Mouse (Mus musculus) myocyte (in vitro differentiated cells): Measurements from ENCODE around the gene Ntn5. TPM values are rescaled to one million over a fixed set of nuclear protein-coding genes. Genes with fewer than 3 reads are reported as not detected.
A peak's percentile ranks its signal among the peaks of the same experiment; 100 is the strongest.

Experiments
- H3K27me3 ChIP-seq: one replicate; pipeline ENCODE4 v1.6.1; 2011; ENCODE audit not compliant: control insufficient read depth, insufficient read depth, insufficient read length
- H3K36me3 ChIP-seq: one replicate; pipeline ENCODE4 v1.6.1; 2011; ENCODE audit not compliant: control insufficient read depth, insufficient read depth
- H3K4me2 ChIP-seq: one replicate; pipeline ENCODE4 v1.6.1; 2011; ENCODE audit warnings: low read depth, control low read depth
- H3K4me3 ChIP-seq: one replicate; pipeline ENCODE4 v1.5.1; 2011; ENCODE audit warnings: mild to moderate bottlenecking, control low read depth, moderate library complexity
- H3K79me2 ChIP-seq: one replicate; pipeline ENCODE4 v1.6.1; 2011; ENCODE audit not compliant: control insufficient read depth, insufficient read depth
- H3ac ChIP-seq: one replicate; pipeline ENCODE4 v1.6.1; 2011; ENCODE audit not compliant: control insufficient read depth, insufficient read length
- CEBPB ChIP-seq: IDR thresholded peaks from 2 replicates; pipeline ENCODE4 v1.6.1; 2011; ENCODE audit warnings: mild to moderate bottlenecking, moderate library complexity; ENCODE audit not compliant: poor library complexity, insufficient read depth, severe bottlenecking
- E2F4 ChIP-seq: IDR thresholded peaks from one replicate; pipeline ENCODE4 v1.6.1; 2011; ENCODE audit warnings: mild to moderate bottlenecking, control low read depth, moderate library complexity; ENCODE audit not compliant: insufficient read depth
- MAX ChIP-seq: IDR thresholded peaks from one replicate; pipeline ENCODE4 v1.6.1; 2011; ENCODE audit warnings: low read depth, mild to moderate bottlenecking, control low read depth
- MYOD1 ChIP-seq, 3 experiments: IDR thresholded peaks; one replicate each; pipeline ENCODE4 v1.6.1; 2011; ENCODE audit warnings: control low read depth in 2 of 3, low read depth in 2 of 3, mild to moderate bottlenecking in 2 of 3, moderate library complexity in 1 of 3; ENCODE audit not compliant: insufficient read length in 2 of 3, control insufficient read depth in 1 of 3
- MYOG ChIP-seq, 3 experiments: IDR thresholded peaks; one replicate each; pipeline ENCODE4 v1.6.1; 2011; ENCODE audit warnings: control low read depth in 2 of 3, low read depth in 2 of 3, mild to moderate bottlenecking in 2 of 3; ENCODE audit not compliant: insufficient read length in 2 of 3, control insufficient read depth in 1 of 3, insufficient read depth in 1 of 3
- POLR2A ChIP-seq: IDR thresholded peaks from one replicate; pipeline ENCODE4 v1.6.1; 2011; ENCODE audit warnings: low read depth, mild to moderate bottlenecking, control low read depth, moderate library complexity; ENCODE audit not compliant: insufficient read length
- POLR2AphosphoS2 ChIP-seq: IDR thresholded peaks from one replicate; pipeline ENCODE4 v1.6.1; 2011; ENCODE audit warnings: low read depth, control low read depth; ENCODE audit not compliant: insufficient read length
- REST ChIP-seq: IDR thresholded peaks from one replicate; pipeline ENCODE4 v1.6.1; 2011; ENCODE audit warnings: mild to moderate bottlenecking, control low read depth, moderate library complexity; ENCODE audit not compliant: insufficient read depth, insufficient read length
- SRF ChIP-seq: IDR thresholded peaks from one replicate; pipeline ENCODE4 v1.6.1; 2011; ENCODE audit warnings: low read depth; ENCODE audit not compliant: control insufficient read depth, insufficient read length
- TCF12 ChIP-seq: IDR thresholded peaks from one replicate; pipeline ENCODE4 v1.6.1; 2011; ENCODE audit warnings: mild to moderate bottlenecking, control low read depth; ENCODE audit not compliant: poor library complexity, insufficient read depth, severe bottlenecking
- TCF3 ChIP-seq: IDR thresholded peaks from one replicate; pipeline ENCODE4 v1.6.1; 2011; ENCODE audit warnings: low read depth, control low read depth; ENCODE audit not compliant: insufficient read length
- USF1 ChIP-seq: IDR thresholded peaks from one replicate; pipeline ENCODE4 v1.6.1; 2011; ENCODE audit warnings: low read depth, mild to moderate bottlenecking, control low read depth, moderate library complexity
- polyA plus RNA-seq: library from polyadenylated mRNA; unstranded; fragments of >200 nt; fragmentation: generic; extraction: Trizol; gene quantifications from one replicate; pipeline ENCODE4 v1.2.1, GENCODE M21; 2012; ENCODE audit warnings: missing spikeins

Ntn5 gene
- polyA plus RNA-seq, 1 experiment, result 3.6 TPM

DNA sequence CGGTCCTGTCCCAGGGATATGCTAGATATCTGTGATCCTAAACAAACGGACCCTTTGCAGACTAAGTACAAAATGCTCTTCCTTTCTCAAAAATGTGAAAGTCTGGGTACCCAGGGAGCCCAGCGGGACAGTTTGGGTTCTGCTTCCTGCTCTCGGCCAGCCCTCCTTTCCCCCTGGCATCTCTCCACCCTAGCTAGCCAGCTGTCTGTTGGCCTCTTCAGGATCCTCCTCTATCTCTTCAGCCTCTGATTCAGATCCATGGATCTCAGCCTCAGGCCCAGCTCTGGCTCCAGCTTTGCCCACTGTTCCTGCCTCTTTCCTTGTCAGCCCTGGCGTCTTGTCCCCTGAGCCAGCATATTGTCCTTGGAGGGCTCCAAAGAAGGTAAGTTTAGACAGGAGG lies 41.7 kb upstream of the Ntn5 start:
- Histone ChIP-seq H3K79me2 (no peaks in the 10 kb centered on the region), H3K36me3 (no peaks in the 10 kb centered on the region), H3K27me3 (no peaks in the 10 kb centered on the region), H3K4me2 (peak overlapping the region; percentile 76), H3ac (no peak overlapping the region), H3K4me3 (peak overlapping the region; percentile 6)
- no peak for TF ChIP-seq TCF12
- peak in 1 of 3 experiments; percentile 29 for TF ChIP-seq MYOD1 (IDR thresholded peaks at IDR 0.05; ENCODE audit: control insufficient read depth in 1 of 3, insufficient read length in 2 of 3, low read depth in 2 of 3)
- peak in 1 of 3 experiments; percentile 42 for TF ChIP-seq MYOG (IDR thresholded peaks at IDR 0.05; ENCODE audit: control insufficient read depth in 1 of 3, insufficient read depth in 1 of 3, insufficient read length in 2 of 3, low read depth in 2 of 3)

DNA sequence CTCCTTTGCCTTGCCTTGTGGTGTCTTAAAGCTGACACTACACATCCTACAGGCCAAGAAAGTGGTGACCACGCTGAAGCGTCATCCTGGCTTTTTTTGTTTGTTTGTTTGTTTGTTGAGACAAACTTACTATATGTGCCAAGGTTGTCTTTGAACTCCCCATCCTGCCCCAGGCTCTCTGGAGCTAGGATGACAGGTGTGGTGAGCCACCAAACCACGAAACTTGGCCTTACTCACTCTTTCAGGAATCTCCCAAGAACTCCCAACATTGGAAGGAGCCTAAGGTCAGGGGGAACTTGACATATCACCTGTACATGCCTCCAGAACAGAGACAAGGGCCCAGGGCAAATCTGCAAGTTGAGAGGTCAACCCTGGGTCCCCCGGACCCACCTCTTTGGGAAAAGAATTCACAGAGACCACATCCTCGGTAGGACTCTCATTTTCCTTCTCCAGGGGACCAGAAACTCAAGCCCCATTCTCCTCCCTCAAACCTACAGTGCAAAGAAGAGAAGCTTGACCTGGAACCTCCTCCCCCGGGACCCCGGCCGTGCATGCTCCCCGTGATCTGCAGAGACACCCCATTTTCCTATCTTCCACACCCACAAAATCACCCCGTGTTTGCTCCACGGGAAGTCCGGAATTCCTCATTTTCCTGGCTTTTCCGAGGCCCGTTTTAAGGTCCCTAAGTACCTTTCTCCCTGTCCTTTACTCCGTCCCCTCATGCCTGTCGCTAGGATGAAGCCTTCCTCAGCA lies 41.1 kb upstream of the Ntn5 start:
- Histone ChIP-seq H3K27me3 (no peaks in the 10 kb centered on the region), H3K79me2 (no peaks in the 10 kb centered on the region), H3ac (no peak overlapping the region), H3K36me3 (no peaks in the 10 kb centered on the region), H3K4me3 (peak overlapping the region; percentile 6), H3K4me2 (peak overlapping the region; percentile 76)
- peak in 2 of 3 experiments; percentile 25 to 63 for TF ChIP-seq MYOD1 (IDR thresholded peaks at IDR 0.05; ENCODE audit: control insufficient read depth in 1 of 3, insufficient read length in 2 of 3, low read depth in 2 of 3)
- TF ChIP-seq POLR2AphosphoS2, result no peak
- peak in 2 of 3 experiments; percentile 3 to 57 for TF ChIP-seq MYOG (IDR thresholded peaks at IDR 0.05; ENCODE audit: control insufficient read depth in 1 of 3, insufficient read depth in 1 of 3, insufficient read length in 2 of 3, low read depth in 2 of 3)
- no peak for TF ChIP-seq E2F4
- TF ChIP-seq CEBPB, result no peak
- no peak for TF ChIP-seq TCF12

DNA sequence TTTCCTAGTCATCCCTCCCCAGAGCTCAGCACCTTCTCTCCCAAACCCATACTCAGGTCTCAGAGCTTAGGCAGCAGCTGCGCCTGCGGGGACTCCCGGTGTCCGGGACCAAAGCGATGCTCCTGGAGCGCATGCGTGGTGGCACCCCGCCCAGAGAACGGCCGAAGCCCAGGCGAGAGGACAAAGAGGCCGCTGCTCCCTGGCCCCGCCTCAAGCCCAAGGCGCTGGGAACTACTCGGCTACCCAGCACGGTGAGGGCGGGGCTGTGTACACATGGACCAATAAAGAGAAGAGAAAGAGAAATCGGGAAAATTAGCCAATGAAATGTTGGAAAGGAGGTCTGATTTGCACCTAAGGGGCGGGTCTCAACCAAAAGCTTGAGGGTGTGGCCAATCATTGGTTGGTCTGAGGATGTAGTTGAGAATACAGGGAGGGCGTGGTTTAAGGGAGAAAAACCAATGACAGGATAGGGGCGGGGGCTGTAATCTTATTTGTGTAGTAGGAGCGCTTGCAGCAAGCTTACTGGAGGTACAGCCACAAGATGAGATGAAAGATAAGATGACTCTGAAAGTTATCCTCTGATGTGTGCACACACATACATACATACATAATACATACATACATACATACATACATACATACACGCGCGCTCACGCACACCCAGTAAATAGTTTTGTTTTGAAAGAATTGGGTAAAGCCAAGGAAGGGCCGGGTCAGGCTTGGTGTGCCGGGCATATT lies 40.2 kb upstream of the Ntn5 start:
- Histone ChIP-seq H3K4me3 (peak overlapping the region; percentile 6), H3K36me3 (no peaks in the 10 kb centered on the region), H3K79me2 (no peaks in the 10 kb centered on the region), H3K27me3 (no peaks in the 10 kb centered on the region), H3K4me2 (peak overlapping the region; percentile 76), H3ac (no peak overlapping the region)
- no peak for TF ChIP-seq CEBPB
- TF ChIP-seq SRF, result no peak
- TF ChIP-seq POLR2A, result peak; percentile 36
- peak in 1 of 3 experiments; percentile 29 for TF ChIP-seq MYOD1 (IDR thresholded peaks at IDR 0.05; ENCODE audit: control insufficient read depth in 1 of 3, insufficient read length in 2 of 3, low read depth in 2 of 3)
- peak; percentile 29 for TF ChIP-seq POLR2AphosphoS2
- peak in 1 of 3 experiments; percentile 69 for TF ChIP-seq MYOG (IDR thresholded peaks at IDR 0.05; ENCODE audit: control insufficient read depth in 1 of 3, insufficient read depth in 1 of 3, insufficient read length in 2 of 3, low read depth in 2 of 3)

DNA sequence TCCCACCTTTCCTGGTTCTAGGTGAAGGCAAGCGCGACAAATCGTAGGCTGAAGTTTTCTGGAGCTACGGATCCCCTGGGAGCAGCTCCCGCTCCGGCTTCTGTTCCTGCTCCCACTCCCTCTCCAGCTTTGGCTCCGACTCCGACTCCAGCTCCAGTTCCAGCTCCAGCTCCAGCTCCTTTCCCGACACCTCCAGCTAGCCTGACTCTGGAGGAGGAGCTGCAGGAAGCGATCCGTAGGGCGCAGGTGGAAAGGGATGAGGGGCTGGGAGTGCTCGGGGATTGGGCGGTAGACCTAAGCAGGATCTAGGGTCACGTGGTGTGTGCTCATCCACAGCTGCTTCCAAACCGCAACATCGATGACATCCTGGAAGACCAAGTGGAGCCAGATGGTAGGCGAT lies 39.6 kb upstream of the Ntn5 start:
- TF ChIP-seq USF1, result peak; percentile 11
- TF ChIP-seq MYOD1 (IDR thresholded peaks at IDR 0.05; ENCODE audit: control insufficient read depth in 1 of 3, insufficient read length in 2 of 3, low read depth in 2 of 3), result no peak
- TF ChIP-seq MYOG (IDR thresholded peaks at IDR 0.05; ENCODE audit: control insufficient read depth in 1 of 3, insufficient read depth in 1 of 3, insufficient read length in 2 of 3, low read depth in 2 of 3), result peak in 1 of 3 experiments; percentile 22
- no peak overlapping the region for H3ac ChIP-seq
- H3K36me3 ChIP-seq, result no peaks in the 10 kb centered on the region
- H3K27me3 ChIP-seq, result no peaks in the 10 kb centered on the region
- no peak overlapping the region for H3K4me3 ChIP-seq
- H3K4me2 ChIP-seq, result no peak overlapping the region
- no peaks in the 10 kb centered on the region for H3K79me2 ChIP-seq

DNA sequence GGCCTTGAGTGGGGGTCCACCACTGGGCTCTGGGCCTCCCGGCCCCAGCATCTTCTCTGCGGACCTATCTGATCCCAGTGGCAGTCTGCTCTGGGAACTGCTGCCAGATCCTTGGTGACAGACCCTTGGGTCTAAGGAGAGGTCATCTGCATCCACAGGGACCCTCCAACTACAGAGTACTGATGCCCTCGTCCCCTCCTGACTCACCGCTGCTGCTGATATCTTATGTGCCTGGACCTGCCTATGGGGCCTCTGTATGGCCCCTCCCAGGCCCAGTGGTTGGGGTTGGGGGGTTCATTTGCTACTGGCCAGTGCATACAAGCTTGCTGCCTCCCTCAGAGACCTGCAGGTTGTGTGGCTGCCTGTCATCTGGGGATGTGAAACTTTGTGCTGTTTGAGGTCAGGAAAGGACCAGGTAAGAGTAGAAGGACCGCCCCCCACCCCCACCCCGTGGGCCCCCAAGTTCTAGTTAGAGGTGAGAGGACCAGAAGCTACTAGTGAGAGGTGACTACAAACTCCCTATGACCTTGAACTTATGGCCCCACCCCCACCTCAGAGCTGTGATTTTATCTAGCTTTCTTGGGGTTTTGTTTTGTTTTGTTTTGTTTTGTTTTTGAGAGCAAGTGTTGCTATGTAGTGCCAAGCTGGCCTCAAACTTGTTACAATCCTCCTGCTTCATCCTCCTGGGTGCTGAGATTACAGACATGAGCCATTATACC lies 38.8 kb upstream of the Ntn5 start:
- no peak for TF ChIP-seq TCF3
- no peak for TF ChIP-seq E2F4
- no peak for TF ChIP-seq CEBPB
- no peak for TF ChIP-seq MYOD1 (IDR thresholded peaks at IDR 0.05; ENCODE audit: control insufficient read depth in 1 of 3, insufficient read length in 2 of 3, low read depth in 2 of 3)
- TF ChIP-seq SRF, result no peak
- no peak for TF ChIP-seq MAX
- TF ChIP-seq POLR2A, result no peak
- TF ChIP-seq TCF12, result no peak
- TF ChIP-seq REST, result no peak
- TF ChIP-seq USF1, result no peak
- TF ChIP-seq MYOG (IDR thresholded peaks at IDR 0.05; ENCODE audit: control insufficient read depth in 1 of 3, insufficient read depth in 1 of 3, insufficient read length in 2 of 3, low read depth in 2 of 3), result no peak
- no peak for TF ChIP-seq POLR2AphosphoS2
- Histone ChIP-seq H3ac (no peak overlapping the region), H3K27me3 (no peaks in the 10 kb centered on the region), H3K4me3 (no peak overlapping the region), H3K79me2 (no peaks in the 10 kb centered on the region), H3K36me3 (no peaks in the 10 kb centered on the region), H3K4me2 (no peak overlapping the region)
